Mouse (Mus musculus) layer of hippocampus, postnatal 25 days (tissue): ENCODE results near the gene 1700029I15Rik. TPM values are rescaled to one million over a fixed set of nuclear protein-coding genes. Genes with fewer than 3 reads are reported as not detected.

Experiments
- DNase-seq, 2 experiments: peaks; one replicate each; pipeline ENCODE4 v3.0.0; 2022; ENCODE audit warnings: mixed read lengths in 2 of 2, low spot score in 1 of 2; ENCODE audit errors: extremely low spot score in 1 of 2
- total RNA-seq, 2 experiments: library from RNA; stranded (reverse); gene quantifications; 2 replicates each; pipeline ENCODE4 v1.2.3; 2021

Gene 1700029I15Rik
- total RNA-seq = 1 to 10 TPM; 3.6 to 4.7 TPM

GRCm38 (mm10) chr2:92381901-92382588, at the start of gene 1700029I15Rik:
Gene 1700029I15Rik (plus strand): TSS chr2:92382538.
- DNase-seq = no peak

GRCm38 (mm10) chr2:92342418-92342817, 39.9 kb upstream of the 1700029I15Rik start:
- no peak for DNase-seq

- DNase-seq = no peak
Measured at GRCm38 (mm10) chr2:92347191-92347590, 35.1 kb upstream of the 1700029I15Rik start.

- DNase-seq = no peak
Measured at GRCm38 (mm10) chr2:92349589-92350425, 32.5 kb upstream of the 1700029I15Rik start.

- DNase-seq = no peak
Measured at GRCm38 (mm10) chr2:92350686-92351085, 31.7 kb upstream of the 1700029I15Rik start.

- no peak for DNase-seq
Measured at GRCm38 (mm10) chr2:92353402-92353801, 28.9 kb upstream of the 1700029I15Rik start.

- no peak for DNase-seq
Measured at GRCm38 (mm10) chr2:92354224-92354623, 28.1 kb upstream of the 1700029I15Rik start.

- DNase-seq = no peak
Measured at GRCm38 (mm10) chr2:92359301-92359700, 23.0 kb upstream of the 1700029I15Rik start.

GRCm38 (mm10) chr2:92360186-92360823, 22.0 kb upstream of the 1700029I15Rik start:
- no peak for DNase-seq

- DNase-seq = no peak
Measured at GRCm38 (mm10) chr2:92360893-92361292, 21.4 kb upstream of the 1700029I15Rik start.

GRCm38 (mm10) chr2:92361795-92362194, 20.5 kb upstream of the 1700029I15Rik start:
- DNase-seq = no peak

GRCm38 (mm10) chr2:92362571-92363228, 19.6 kb upstream of the 1700029I15Rik start:
- DNase-seq = no peak

GRCm38 (mm10) chr2:92364086-92364485, 18.3 kb upstream of the 1700029I15Rik start:
- no peak for DNase-seq

- no peak for DNase-seq
Measured at GRCm38 (mm10) chr2:92365568-92365967, 16.8 kb upstream of the 1700029I15Rik start.

- DNase-seq = no peak
Measured at GRCm38 (mm10) chr2:92367383-92368029, 14.8 kb upstream of the 1700029I15Rik start.

- DNase-seq = no peak
Measured at GRCm38 (mm10) chr2:92370375-92370774, 12.0 kb upstream of the 1700029I15Rik start.

- no peak for DNase-seq
Measured at GRCm38 (mm10) chr2:92370821-92371805, 11.2 kb upstream of the 1700029I15Rik start.

- no peak for DNase-seq
Measured at GRCm38 (mm10) chr2:92371971-92372690, 10.2 kb upstream of the 1700029I15Rik start.
